Mouse (Mus musculus) cerebellum, adult 11 months (tissue): ENCODE results near the gene Sh3yl1.

Source experiments
- DNase-seq: peaks from one replicate; pipeline ENCODE4 v3.0.0; 2022

Gene Sh3yl1

GRCm38 (mm10) chr12:30911261-30912047, at the start of gene Sh3yl1, which contains the start of gene Acp1:
TSS of gene Sh3yl1 (plus strand) at chr12:30911668.
TSS of gene Acp1 (minus strand) at chr12:30911589.
- DNase-seq = peak; percentile 97

DNA sequence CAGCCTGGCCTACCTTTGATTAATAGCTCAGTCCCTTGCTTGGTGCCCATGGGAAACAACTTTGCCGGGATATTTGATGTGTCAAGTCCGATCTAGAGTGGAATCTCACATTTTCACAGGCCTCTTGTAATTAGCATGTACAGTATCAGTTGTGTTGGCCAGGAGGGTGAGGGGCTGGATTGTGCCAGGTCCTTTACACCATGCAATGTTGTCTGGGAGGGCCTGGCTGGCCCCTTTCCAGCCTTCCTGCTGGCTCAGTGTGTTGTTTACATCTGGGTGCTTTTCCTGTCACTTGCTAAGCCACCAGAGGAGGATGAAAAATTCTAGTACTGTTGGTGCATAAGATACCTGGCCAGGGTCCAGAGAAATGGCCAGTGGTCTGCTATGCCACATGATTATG, 47.1 kb upstream of the Sh3yl1 start:
- DNase-seq = no peak

DNA sequence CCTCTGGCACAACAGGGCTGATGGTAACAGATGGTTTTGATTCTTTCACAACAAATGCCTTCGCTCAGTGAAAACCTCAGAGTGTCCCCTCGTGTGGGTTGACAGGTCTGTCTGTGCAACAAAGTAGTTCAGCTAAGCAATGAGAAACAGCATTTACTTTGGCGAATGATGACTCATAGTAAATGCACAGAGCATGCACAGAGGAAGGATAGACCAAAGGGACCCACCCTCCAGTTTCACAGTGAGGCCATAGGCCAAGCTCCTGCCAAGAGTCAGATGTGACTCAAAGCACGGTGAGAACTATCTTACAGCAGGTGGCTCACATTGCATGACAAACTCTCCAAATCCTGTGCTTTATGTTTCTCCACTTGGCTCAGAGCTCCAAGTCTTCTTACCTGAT, 45.7 kb upstream of the Sh3yl1 start:
- no peak for DNase-seq

- no peak for DNase-seq
These were observed 32.0 kb upstream of the Sh3yl1 start for GRCm38 (mm10) chr12:30879447-30879846.

GRCm38 (mm10) chr12:30883592-30883985, 27.9 kb upstream of the Sh3yl1 start:
- no peak for DNase-seq

DNA sequence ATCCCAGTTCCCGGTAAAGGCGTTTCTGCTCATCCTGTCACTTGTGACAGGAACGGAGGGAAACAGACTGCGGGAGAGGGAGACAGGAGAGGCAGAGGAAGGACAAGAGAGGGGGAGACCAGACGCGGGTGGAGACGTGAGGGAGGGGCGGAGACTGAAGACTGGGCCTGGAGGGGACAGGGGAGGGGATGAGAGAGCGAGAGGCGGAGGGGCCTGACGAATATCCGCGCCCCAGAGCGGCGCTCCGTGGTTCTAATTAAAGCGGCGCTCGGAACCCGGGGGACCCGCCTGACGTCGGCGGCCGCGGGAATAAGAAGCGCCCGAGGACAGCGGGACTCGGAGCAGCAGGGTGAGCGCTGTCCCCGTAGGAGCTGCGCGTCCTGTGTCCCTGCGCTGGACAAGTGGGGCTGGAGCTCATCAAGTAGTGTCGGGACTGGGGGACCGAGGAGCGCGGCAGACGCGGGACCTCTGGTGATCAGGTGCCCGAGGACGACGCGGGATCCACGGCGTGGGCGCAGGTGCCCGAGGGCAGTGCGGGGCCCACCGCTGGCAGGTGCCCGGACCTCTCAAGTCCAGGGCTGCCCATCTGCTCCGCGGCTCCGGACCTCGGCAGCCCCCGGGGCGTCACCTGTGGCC, 27.4 kb upstream of the Sh3yl1 start, which contains the start of gene Alkal2:
Alkal2 (plus strand) TSS at position 337 of the 636 bp plus-strand sequence.
- no peak for DNase-seq

- DNase-seq = no peak
These were observed 26.7 kb upstream of the Sh3yl1 start for GRCm38 (mm10) chr12:30884622-30885230.

DNA sequence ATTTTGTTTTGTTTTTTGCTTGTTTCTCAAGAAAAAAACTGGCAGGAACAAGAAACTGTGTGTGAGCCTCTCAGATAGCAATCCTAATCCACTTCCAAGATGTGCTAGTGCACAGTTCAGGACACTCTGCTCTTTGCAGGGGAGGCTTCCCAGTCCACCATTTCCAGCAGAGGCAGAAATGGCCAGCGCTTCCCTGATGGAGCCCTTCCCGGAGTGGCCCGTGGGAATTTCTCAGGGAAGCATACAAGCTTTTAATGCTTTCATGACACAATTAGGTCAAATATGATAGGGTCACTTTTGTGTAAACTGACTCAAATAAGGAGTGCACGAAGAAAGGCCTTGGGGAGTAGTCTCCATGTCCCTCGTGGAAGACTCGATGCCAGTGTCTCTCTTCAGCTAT, 25.6 kb upstream of the Sh3yl1 start:
- no peak for DNase-seq

DNA sequence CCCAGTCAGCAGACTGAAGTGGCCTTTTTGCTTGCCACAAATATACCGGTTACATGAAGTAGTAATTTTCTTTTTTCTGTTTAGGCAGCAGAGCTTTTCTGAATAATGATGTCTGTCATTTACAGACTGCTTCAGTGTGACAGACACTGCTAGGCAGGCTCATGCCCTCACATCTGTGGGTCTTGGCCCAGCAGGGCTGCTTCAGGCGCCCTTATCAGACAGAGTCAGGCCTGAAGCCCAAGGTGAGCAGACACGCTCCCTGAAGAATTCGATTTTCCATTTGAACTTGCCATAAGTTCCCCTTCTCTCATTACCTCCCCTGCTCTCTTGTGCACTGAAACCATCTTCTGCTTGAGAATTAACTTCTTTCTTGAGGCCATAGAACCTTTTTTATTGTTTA, 23.5 kb upstream of the Sh3yl1 start:
- DNase-seq = no peak

- peak; percentile 29 for DNase-seq
These were observed 21.4 kb upstream of the Sh3yl1 start for GRCm38 (mm10) chr12:30890067-30890466.

DNA sequence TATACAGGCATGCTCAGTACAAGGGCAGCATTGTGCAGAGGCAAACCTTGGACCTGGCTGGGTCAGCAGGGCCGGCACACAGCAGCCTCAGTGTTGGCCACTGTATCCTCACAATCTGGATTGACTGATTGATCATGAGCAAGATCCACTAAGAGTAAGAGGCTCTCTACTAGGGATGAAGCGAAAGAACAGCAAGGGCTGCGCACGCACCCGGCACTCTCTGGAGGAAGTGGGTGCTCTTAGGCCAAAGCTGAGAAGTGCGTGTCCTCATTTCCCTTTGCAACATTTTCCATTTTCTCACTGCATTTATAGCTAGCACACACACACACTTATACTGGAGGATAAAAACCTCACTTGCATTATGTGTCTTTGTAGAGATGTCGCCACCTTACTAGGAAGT, 20.0 kb upstream of the Sh3yl1 start:
- DNase-seq = no peak

GRCm38 (mm10) chr12:30897039-30897438, 14.4 kb upstream of the Sh3yl1 start:
- no peak for DNase-seq

GRCm38 (mm10) chr12:30908658-30909057, 2.8 kb upstream of the Sh3yl1 start:
- no peak for DNase-seq

GRCm38 (mm10) chr12:30909881-30910280, 1.6 kb upstream of the Sh3yl1 start:
- no peak for DNase-seq

DNA sequence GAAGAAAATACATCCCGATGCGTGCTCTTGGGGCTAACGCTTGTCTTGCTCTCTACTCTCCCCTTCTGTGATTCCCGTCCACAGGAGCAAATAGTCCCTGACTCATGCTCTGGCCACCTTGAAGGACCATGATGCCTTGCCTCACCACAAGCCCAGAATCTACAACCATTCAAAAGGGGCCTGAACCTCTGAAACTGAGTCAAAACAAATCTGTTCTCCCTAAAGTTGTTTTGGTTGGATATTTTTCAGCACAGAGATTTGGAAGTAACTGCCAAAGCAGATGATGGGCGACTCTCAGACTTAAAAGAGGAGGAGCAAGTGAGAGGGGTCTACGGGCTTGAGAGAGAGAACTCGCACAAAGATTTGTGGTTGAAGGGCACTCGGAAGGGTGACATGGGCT, 608 bp upstream of the Sh3yl1 start:
- no peak for DNase-seq

- DNase-seq = peak; percentile 53
These were observed 547 bp downstream of the Sh3yl1 start for GRCm38 (mm10) chr12:30912048-30912381.

GRCm38 (mm10) chr12:30912840-30913239, 1.4 kb downstream of the Sh3yl1 start:
- no peak for DNase-seq

GRCm38 (mm10) chr12:30922401-30922800, 10.9 kb downstream of the Sh3yl1 start:
- no peak for DNase-seq

GRCm38 (mm10) chr12:30928182-30928581, 16.7 kb downstream of the Sh3yl1 start:
- DNase-seq = no peak

GRCm38 (mm10) chr12:30933299-30933698, 21.8 kb downstream of the Sh3yl1 start:
- no peak for DNase-seq

- DNase-seq = no peak
These were observed 25.4 kb downstream of the Sh3yl1 start for GRCm38 (mm10) chr12:30936899-30937298.

DNA sequence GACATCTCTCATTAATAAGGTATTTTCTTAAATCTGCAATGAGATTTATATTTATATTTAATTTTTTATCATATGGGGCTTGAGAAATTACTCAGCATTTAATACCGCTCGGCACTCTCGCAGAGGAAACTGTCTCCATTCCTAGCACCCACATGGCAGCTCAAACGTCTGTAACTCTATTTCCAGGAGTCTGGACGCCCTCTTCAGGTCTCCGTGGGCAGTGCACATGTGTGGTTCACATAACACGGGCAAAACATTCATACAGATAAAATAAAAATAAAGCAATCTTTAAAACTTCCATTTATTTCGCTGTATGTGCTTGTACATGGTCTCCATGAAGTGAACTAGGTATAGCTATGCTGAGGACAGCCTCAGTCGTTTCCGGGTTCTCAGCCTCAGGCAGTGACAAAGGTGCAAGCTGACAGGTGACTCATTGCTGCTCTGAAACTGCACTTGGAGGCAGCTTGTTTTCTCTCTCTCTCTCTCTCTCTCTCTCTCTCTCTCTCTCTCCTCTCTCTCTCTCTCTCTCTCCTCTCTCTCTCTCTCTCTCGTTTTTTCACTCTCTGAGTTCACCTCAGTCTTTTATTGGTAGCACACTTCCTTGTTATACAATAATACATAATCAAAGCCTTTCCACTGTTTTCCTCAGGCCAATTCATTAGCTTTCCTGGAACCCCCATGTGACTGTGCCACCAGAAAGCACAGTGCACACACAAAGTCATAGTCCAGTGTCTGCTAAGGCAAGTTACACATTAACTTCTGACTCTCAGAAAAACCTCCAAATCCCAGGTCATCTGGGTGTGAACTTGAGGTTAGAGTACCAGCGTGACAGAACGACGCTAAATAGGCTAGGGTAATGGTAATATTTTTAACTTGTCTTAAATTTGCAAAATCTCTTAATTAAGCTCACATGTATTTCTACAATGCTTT, 31.9 kb downstream of the Sh3yl1 start:
- no peak for DNase-seq

DNA sequence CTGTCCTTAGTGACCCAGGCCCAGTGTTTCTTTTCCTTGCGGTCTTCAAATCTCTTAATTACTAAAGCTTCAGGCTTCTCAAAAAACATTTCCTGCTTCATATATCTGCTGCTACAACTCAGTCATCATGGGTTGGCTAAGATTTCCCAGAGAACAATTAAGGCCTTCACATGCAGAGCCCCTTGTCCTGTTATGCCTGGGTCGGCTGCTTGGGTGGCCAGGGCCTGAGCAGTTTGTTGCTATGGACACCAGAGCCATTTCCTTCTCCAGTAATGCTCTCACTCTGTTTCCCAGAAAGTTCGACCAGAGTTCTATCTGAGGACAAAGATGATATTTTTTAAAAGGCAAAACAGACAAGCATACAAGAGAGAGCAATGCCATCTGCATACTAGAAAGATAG, 32.7 kb downstream of the Sh3yl1 start:
- no peak for DNase-seq
